Mouse (Mus musculus) liver, embryonic 16.5 days (tissue): ENCODE measurements around the gene Rbl1. TPM values are rescaled to one million over a fixed set of nuclear protein-coding genes. Genes with fewer than 3 reads are reported as not detected.
A peak's percentile ranks its signal among the peaks of the same experiment; 100 is the strongest.
"Not testable (repeated sequence)": the region's sequence is repeated elsewhere in the genome, so short reads cannot be mapped to it uniquely, and the experiment has no call there.

Experiments used
- ATAC-seq: fragments of 200-750 bp; cut with Nextera tagmentation; 2 replicates; pipeline ENCODE4 v1.8.0; 2017; ENCODE audit warnings: low read depth, mild to moderate bottlenecking, moderate number of reproducible peaks, moderate library complexity
- H3K27ac ChIP-seq: fragments of 300-500 bp; sonication (generic); 2 replicates; pipeline ENCODE4 v1.5.1; 2014; ENCODE audit warnings: mild to moderate bottlenecking, low read length
- H3K27me3 ChIP-seq: fragments of 300-500 bp; sonication (generic); 2 replicates; pipeline ENCODE4 v1.6.1; 2014; ENCODE audit warnings: low read depth, low read length, mixed read lengths; ENCODE audit not compliant: control insufficient read depth, insufficient read depth
- H3K36me3 ChIP-seq: fragments of 300-500 bp; sonication (generic); 2 replicates; pipeline ENCODE4 v1.6.1; 2014; ENCODE audit warnings: mild to moderate bottlenecking; ENCODE audit not compliant: control insufficient read depth, insufficient read depth
- H3K4me1 ChIP-seq: fragments of 300-500 bp; sonication (generic); 2 replicates; pipeline ENCODE4 v1.6.1; 2014; ENCODE audit warnings: low read depth, low read length, mixed read lengths; ENCODE audit not compliant: control insufficient read depth
- H3K4me2 ChIP-seq: fragments of 300-500 bp; sonication (generic); 2 replicates; pipeline ENCODE4 v1.6.1; 2014; ENCODE audit warnings: low read depth, low read length, mixed read lengths
- H3K4me3 ChIP-seq: fragments of 300-500 bp; sonication (generic); 2 replicates; pipeline ENCODE4 v1.5.1; 2014; ENCODE audit warnings: low read depth, mild to moderate bottlenecking, low read length
- H3K9ac ChIP-seq: fragments of 300-500 bp; sonication (generic); 2 replicates; pipeline ENCODE4 v1.6.1; 2014; ENCODE audit warnings: low read depth, low read length
- H3K9me3 ChIP-seq: fragments of 300-500 bp; sonication (generic); replicated peaks from 2 replicates; pipeline ENCODE4 v1.6.1; 2016; ENCODE audit warnings: low read length; ENCODE audit not compliant: control insufficient read depth
- WGBS: fragments of 180-500 bp; shearing (Covaris S2); extraction: QIAGEN DNeasy Blood & Tissue Kit; methylation state at CpG from one replicate; pipeline ENCODE4 v1.1.7; 2014; ENCODE audit not compliant: insufficient replicate concordance; 5-methylcytosine and 5-hydroxymethylcytosine counted together
- polyA plus RNA-seq: library from polyadenylated mRNA; unstranded; fragments of >200 nt; fragmentation: Nextera tagmentation; extraction: Ambion mirVana; gene quantifications from 2 replicates; pipeline ENCODE4 v1.2.1, GENCODE M21; 2015

The Rbl1 gene
- polyA plus RNA-seq, 1 experiment from 2014 or later, result 17.0 TPM

- WGBS, result 1% methylated on average over 49 of the region's 49 CpGs
Measured at GRCm38 (mm10) chr2:157203459-157204365, 622 bp downstream of the Rbl1 start.

GRCm38 (mm10) chr2:157203026-157203425 is 1.3 kb downstream of the Rbl1 start:
- no peak overlapping the region for H3K27ac ChIP-seq
- peak overlapping the region; percentile 97 for H3K9ac ChIP-seq
- H3K4me1 ChIP-seq, result peaks cover 16% of the 10 kb centered on the region
- H3K4me3 ChIP-seq, result peak overlapping the region; percentile 98
- peak overlapping the region; percentile 74 for H3K4me2 ChIP-seq
- no peak for ATAC-seq
- H3K9me3 ChIP-seq, result no peaks in the 10 kb centered on the region
- H3K27me3 ChIP-seq, result no peaks in the 10 kb centered on the region
- H3K36me3 ChIP-seq, result peaks cover 24% of the 10 kb centered on the region

More at GRCm38 (mm10) chr2:157203459-157204365, 622 bp downstream of the Rbl1 start:
- H3K9me3 ChIP-seq, result no peaks in the 10 kb centered on the region
- H3K4me1 ChIP-seq, result peaks cover 16% of the 10 kb centered on the region
- peak overlapping the region; percentile 97 for H3K9ac ChIP-seq
- ATAC-seq, result peak; percentile 73
- H3K27me3 ChIP-seq, result no peaks in the 10 kb centered on the region
- H3K27ac ChIP-seq, result peak overlapping the region; percentile 94
- H3K4me3 ChIP-seq, result peak overlapping the region; percentile 98
- H3K36me3 ChIP-seq, result peaks cover 20% of the 10 kb centered on the region
- peak overlapping the region; percentile 74 for H3K4me2 ChIP-seq

DNA sequence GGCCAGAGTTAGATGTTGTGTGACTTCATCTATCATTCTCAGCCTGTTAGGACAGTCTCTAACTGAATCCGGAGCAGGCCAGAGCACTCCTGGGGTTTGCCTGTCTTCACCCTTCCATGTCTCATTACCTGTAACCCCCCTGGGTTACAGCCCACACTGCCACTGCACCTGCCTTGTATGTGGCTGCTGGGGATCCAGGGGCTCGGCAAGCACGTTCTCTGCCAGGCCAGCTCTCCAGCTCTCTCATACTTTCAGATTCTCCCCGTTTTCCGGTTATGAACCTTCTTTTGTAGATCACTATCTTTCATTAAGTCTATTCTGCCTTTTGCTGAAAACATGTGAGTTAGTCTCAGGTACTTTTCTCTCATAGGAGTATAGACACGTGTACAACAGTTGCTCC is 2.0 kb downstream of the Rbl1 start:
- H3K9ac ChIP-seq, result peak overlapping the region; percentile 97
- H3K27ac ChIP-seq, result no peak overlapping the region
- no peaks in the 10 kb centered on the region for H3K9me3 ChIP-seq
- peaks cover 30% of the 10 kb centered on the region for H3K36me3 ChIP-seq
- H3K4me1 ChIP-seq, result peaks cover 16% of the 10 kb centered on the region
- ATAC-seq, result no peak
- peak overlapping the region; percentile 98 for H3K4me3 ChIP-seq
- H3K27me3 ChIP-seq, result no peaks in the 10 kb centered on the region
- WGBS, result 65% methylated on average over 6 of the region's 6 CpGs
- peak overlapping the region; percentile 74 for H3K4me2 ChIP-seq

- Histone ChIP-seq H3K4me1 (peaks cover 16% of the 10 kb centered on the region), H3K9ac (no peak overlapping the region), H3K27me3 (no peaks in the 10 kb centered on the region), H3K4me2 (peak overlapping the region; percentile 8; the same call in 1 of the 2 replicates), H3K9me3 (no peaks in the 10 kb centered on the region), H3K4me3 (no peak overlapping the region), H3K27ac (no peak overlapping the region), H3K36me3 (peaks cover 38% of the 10 kb centered on the region)
- ATAC-seq, result no peak
- 66% methylated on average over 6 of the region's 6 CpGs for WGBS
Measured at GRCm38 (mm10) chr2:157201081-157201830, 3.1 kb downstream of the Rbl1 start.

DNA sequence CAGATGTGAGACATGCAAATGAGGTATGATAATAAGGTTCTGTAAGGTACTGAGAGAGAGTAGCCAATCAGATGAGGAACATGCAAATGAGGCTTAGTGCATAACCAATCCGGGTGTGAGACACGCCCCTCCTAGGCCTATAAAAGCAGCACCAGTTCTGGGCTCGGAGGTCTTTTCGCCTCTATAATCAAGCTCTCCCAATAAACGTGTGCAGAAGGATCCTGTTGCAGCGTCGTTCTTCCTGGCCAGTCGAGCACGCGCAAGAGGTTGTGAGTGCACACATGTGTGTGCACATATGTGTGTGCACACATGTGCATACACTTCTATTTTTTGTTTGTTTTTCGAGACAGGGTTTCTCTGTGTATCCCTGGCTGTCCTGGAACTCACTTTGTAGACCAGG is 5.9 kb downstream of the Rbl1 start:
- peaks cover 59% of the 10 kb centered on the region for H3K36me3 ChIP-seq
- not testable (repeated sequence) for ATAC-seq

DNA sequence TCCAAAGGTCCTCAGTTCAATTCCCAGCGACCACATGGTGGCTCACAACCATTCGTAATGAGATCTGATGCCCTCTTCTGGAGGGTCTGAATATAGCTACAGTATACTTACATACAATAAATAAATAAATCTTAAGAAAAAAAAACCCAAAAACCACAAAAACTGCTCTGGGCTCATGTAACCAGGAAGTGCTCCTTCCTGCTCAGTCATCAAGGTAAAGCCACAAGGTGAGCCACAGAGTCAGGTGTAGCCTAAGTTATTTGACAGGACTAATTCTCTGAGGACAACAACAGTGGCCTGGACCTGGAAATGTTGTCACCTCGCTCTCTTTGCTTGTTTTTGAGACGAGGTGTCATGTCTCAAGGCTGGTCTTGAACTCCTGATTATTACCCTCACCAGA is 13.7 kb downstream of the Rbl1 start:
- no peak overlapping the region for H3K27ac ChIP-seq
- H3K27me3 ChIP-seq, result no peaks in the 10 kb centered on the region
- no peak for ATAC-seq
- H3K9ac ChIP-seq, result no peak overlapping the region
- H3K4me1 ChIP-seq, result peaks cover 3% of the 10 kb centered on the region
- no peak overlapping the region for H3K4me3 ChIP-seq
- H3K9me3 ChIP-seq, result no peaks in the 10 kb centered on the region
- WGBS, result 90% methylated on average over 4 of the region's 4 CpGs
- no peak overlapping the region for H3K4me2 ChIP-seq
- peaks cover 87% of the 10 kb centered on the region for H3K36me3 ChIP-seq

More for the DNA sequence above, 5.9 kb downstream of the Rbl1 start:
- not testable (repeated sequence) for H3K27me3 ChIP-seq, H3K4me2 ChIP-seq, H3K9ac ChIP-seq, H3K9me3 ChIP-seq, H3K4me1 ChIP-seq, H3K4me3 ChIP-seq, H3K27ac ChIP-seq
- whole genome bisulfite sequencing, result 92% methylated on average over 11 of the region's 11 CpGs

- Histone ChIP-seq H3K4me1 (peaks cover 14% of the 10 kb centered on the region), H3K27me3 (no peaks in the 10 kb centered on the region), H3K9ac (no peak overlapping the region), H3K9me3 (no peaks in the 10 kb centered on the region), H3K36me3 (peaks cover 61% of the 10 kb centered on the region), H3K4me2 (no peak overlapping the region), H3K27ac (no peak overlapping the region), H3K4me3 (no peak overlapping the region)
- 78% methylated on average over 4 of the region's 4 CpGs for WGBS
- ATAC-seq, result no peak
Measured at GRCm38 (mm10) chr2:157187223-157187622, 17.1 kb downstream of the Rbl1 start.

DNA sequence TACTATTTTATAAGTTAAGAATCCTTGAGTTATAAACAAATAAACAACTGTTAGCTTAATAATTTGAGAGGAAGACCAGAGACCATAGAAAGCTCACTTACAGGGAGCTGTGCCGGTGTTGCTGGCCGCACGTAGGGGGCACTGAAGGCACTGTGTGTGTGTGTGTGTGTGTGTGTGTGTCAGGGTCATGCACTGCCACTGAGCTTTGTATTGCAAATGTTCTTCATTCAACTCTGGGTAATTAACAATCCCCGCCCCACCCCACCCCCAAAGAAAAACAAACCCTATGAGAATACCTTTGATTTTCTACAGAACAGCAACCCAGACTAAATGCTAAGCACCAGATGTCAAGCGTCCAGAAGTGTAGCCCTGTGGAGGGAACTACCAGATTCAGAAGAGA is 17.8 kb downstream of the Rbl1 start:
- no peak overlapping the region for H3K4me2 ChIP-seq
- H3K4me1 ChIP-seq, result peaks cover 14% of the 10 kb centered on the region
- no peaks in the 10 kb centered on the region for H3K9me3 ChIP-seq
- H3K27ac ChIP-seq, result no peak overlapping the region
- no peak overlapping the region for H3K4me3 ChIP-seq
- no peak overlapping the region for H3K9ac ChIP-seq
- H3K27me3 ChIP-seq, result no peaks in the 10 kb centered on the region
- no peak for ATAC-seq
- H3K36me3 ChIP-seq, result peaks cover 60% of the 10 kb centered on the region
- 80% methylated on average over 5 of the region's 5 CpGs for WGBS
